Mouse (Mus musculus) frontal cortex, postnatal 14 days (tissue): ENCODE measurements around the gene Zfp689.
"Not testable (repeated sequence)": the region's sequence is repeated elsewhere in the genome, so short reads cannot be mapped to it uniquely, and the experiment has no call there.

ENCODE experiments used
- DNase-seq, 2 experiments: peaks; one replicate each; pipeline ENCODE4 v3.0.0; 2022; ENCODE audit warnings: low spot score in 2 of 2

Zfp689 gene

GRCm38 (mm10) chr7:127404101-127404500 lies 44.9 kb downstream of the Zfp689 start:
- not testable (repeated sequence) for DNase-seq

GRCm38 (mm10) chr7:127402980-127403379 lies 46.0 kb downstream of the Zfp689 start:
- DNase-seq: no peak

DNA sequence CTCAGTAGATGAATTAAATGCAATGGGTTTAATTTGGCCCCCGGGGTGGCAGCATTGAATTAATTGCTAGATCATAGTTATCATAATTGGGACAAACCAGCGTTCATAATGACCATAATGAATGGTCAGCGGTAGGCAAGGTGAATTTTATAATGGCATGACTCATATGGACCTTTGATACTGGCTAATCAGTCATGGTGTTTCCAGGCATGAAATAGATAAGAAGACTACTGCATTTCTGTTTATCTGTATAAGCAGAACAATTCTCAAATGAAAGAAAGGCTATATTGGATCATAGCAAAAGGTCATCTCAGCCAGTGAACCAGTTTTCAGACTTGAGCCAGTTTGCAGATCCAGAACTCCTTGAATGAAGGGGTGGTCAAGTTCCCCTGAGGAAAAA lies 48.6 kb downstream of the Zfp689 start:
- DNase-seq: no peak

DNA sequence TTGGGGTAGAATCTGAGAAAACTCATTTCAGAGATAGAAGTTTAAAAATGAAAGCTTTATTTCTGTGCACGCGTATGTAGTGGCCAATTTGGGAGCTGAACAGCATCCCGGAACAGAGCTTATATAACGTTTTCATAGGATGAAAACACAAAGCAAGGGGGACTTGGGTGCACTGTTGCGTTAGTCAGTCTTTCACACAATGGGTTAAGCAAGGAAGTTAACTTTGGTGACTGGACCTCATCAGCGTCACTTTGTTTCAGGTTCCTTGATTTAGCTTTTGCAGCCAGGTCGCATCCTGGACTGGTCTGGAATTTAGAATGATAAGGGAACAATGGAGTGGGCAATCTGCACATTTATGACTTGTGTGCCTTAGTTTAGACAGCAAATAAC lies 55.0 kb downstream of the Zfp689 start:
- DNase-seq: no peak

DNA sequence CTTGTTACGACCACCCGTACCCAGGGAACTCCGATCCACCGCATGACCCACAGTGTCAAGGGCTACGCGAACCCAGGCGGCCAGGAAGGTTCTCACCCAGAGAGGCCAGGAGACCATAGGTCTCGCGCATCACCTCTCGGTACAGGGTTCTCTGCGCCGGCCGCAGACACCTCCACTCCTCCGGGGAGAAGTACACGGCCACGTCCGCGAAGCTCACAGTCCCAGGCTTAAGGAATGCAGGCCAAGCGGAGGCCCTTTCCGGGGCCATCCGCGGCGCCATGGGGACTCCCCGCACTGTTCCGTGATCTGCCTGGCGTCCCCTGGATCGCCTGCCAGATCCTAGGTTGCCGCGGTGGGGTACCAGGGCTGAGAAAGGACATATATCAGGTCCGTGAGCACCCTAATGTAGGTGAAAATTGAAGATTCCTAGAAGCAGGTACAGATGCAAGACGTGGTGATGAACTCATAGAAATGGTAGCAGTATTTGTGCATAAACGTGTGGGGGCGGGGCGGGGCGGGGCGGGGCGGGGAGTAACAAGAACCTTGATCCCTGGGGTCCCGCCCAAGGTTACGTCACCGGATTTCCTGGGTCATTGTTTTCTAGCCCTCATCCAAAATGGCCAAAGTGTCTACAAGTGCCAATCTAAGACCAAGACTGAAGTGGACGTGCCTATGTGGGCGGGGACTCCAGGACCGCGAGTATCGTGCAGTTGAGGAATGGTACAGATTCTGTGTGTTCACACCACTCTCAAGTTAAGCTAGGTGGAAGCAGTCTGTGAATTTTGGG lies 55.6 kb downstream of the Zfp689 start, which contains the start of gene E430018J23Rik:
Gene E430018J23Rik, minus strand, starts transcription at position 473 of the 787 bp plus-strand sequence.
- DNase-seq: peak; percentile 89 to 93

DNA sequence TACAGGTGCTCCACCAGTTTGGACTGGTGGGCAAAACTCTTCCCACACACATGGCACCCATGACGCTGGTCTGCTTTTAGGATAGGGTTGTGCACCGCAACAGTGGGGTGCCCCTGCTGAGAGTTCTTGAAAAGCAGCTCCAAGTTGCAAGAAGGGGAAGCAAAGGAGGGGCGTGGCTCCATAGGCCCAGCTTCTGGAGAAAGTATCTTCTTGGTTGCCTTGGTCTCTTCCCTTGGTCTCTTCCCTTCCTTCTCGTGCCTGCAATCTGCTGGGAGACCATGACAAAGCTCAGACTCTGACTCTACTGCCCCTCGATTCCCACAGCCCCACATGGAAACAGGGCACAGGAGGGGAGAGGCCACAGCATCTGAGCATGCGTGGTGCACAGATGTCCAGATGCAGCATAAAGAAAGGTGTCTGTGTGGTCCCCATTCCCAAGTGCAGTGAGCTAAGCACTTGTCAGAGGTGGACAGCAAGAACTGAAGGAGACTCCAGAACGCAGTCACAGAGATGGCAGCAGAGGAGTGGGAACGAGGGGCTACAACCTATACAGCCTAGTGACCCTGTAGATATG lies 56.6 kb downstream of the Zfp689 start:
- DNase-seq: no peak
